Mouse (Mus musculus): ENCODE results near the gene Sft2d1. TPM values are rescaled to one million over a fixed set of nuclear protein-coding genes. Genes with fewer than 3 reads are reported as not detected.

Gene Sft2d1
- total RNA-seq, 1 experiment: 89.8 TPM

DNA sequence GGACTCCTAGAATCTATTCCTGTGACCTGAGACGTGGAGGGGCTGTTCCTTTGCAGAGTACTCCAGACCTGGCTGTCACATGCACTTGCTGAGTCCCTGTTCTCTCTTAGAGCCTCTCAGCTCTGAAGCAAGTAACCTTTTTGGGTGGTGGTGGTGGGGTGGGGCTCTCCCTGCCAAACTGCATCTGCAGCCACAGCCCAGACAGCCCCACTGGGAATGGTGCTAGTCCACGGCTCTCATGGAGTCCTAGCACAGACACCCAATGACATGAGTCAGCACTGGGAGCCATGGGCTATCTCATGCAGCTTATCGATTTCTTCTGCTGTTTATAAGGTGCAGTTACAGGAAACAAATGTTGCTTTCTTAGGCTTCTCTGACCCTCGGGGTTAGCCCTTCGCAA lies 13.2 kb upstream of the Sft2d1 start:
- H3K27ac ChIP-seq (ENCODE audit: insufficient read depth, low read depth, low read length, poor library complexity, severe bottlenecking): no peak overlapping the region
- no peaks in the 10 kb centered on the region for H3K9me3 ChIP-seq (ENCODE audit: control insufficient read depth, insufficient read depth, low read depth, low read length)
- H3K4me1 ChIP-seq (ENCODE audit: control insufficient read depth in 2 of 2, insufficient read depth in 2 of 2, low read length in 2 of 2, poor library complexity in 1 of 2): no peaks in the 10 kb centered on the region
- no peak overlapping the region for H3K4me3 ChIP-seq (ENCODE audit: insufficient read depth in 1 of 2, low read depth in 1 of 2, low read length in 2 of 2, poor library complexity in 1 of 2, severe bottlenecking in 1 of 2)
- DNase-seq (ENCODE audit: low read depth, low spot score): no peak
- in situ Hi-C loops (cut with MboI; ENCODE audit: low sequenced_read_pairs in 2 of 2, unreplicated experiment in 2 of 2): no loop called here
- no peaks in the 10 kb centered on the region for H3K36me3 ChIP-seq (ENCODE audit: control insufficient read depth, insufficient read depth, low read length, poor library complexity, severe bottlenecking)
- TF ChIP-seq MAFK (IDR thresholded peaks at IDR 0.05; ENCODE audit: insufficient read depth, low read depth, low read length) (no peak), HCFC1 (IDR thresholded peaks at IDR 0.05; ENCODE audit: borderline replicate concordance, insufficient read depth, low read length) (no peak), ZNF384 (IDR thresholded peaks at IDR 0.05; ENCODE audit: low read depth, low read length) (no peak), ZC3H11A (IDR thresholded peaks at IDR 0.05; ENCODE audit: borderline replicate concordance, low read depth, low read length) (no peak), CHD2 (IDR thresholded peaks at IDR 0.05; ENCODE audit: low read depth, low read length) (no peak)
- no peak overlapping the region for H3K9ac ChIP-seq (ENCODE audit: insufficient read depth, low read depth, low read length, poor library complexity, severe bottlenecking)

DNA sequence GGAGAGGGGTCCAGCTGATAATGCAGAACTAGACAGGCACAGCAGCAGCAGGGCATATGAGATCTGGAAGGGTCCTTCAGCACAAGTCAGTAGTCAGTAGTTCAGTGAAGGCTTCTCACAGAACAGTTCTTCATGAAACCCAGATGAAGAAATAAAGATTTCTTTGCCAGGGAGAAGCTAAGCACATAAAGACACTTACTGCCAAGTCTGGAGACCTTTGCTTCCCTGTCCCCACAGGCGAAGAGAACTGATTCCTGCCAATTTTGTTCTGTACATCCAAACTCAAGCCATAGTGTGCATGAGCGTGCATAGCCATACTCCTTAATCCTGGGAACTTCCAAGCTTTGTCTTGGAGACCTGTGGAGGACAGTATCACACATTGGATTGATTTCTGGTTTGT lies 12.6 kb upstream of the Sft2d1 start:
- H3K9ac ChIP-seq (ENCODE audit: insufficient read depth, low read depth, low read length, poor library complexity, severe bottlenecking): no peak overlapping the region
- DNase-seq (ENCODE audit: low read depth, low spot score): no peak
- TF ChIP-seq MAFK (IDR thresholded peaks at IDR 0.05; ENCODE audit: insufficient read depth, low read depth, low read length) (no peak), ZC3H11A (IDR thresholded peaks at IDR 0.05; ENCODE audit: borderline replicate concordance, low read depth, low read length) (no peak), CHD2 (IDR thresholded peaks at IDR 0.05; ENCODE audit: low read depth, low read length) (no peak), HCFC1 (IDR thresholded peaks at IDR 0.05; ENCODE audit: borderline replicate concordance, insufficient read depth, low read length) (no peak), ZNF384 (IDR thresholded peaks at IDR 0.05; ENCODE audit: low read depth, low read length) (no peak)
- H3K27ac ChIP-seq (ENCODE audit: insufficient read depth, low read depth, low read length, poor library complexity, severe bottlenecking): no peak overlapping the region
- no peaks in the 10 kb centered on the region for H3K4me1 ChIP-seq (ENCODE audit: control insufficient read depth in 2 of 2, insufficient read depth in 2 of 2, low read length in 2 of 2, poor library complexity in 1 of 2)
- H3K4me3 ChIP-seq (ENCODE audit: insufficient read depth in 1 of 2, low read depth in 1 of 2, low read length in 2 of 2, poor library complexity in 1 of 2, severe bottlenecking in 1 of 2): no peak overlapping the region
- no peaks in the 10 kb centered on the region for H3K36me3 ChIP-seq (ENCODE audit: control insufficient read depth, insufficient read depth, low read length, poor library complexity, severe bottlenecking)
- in situ Hi-C loops (cut with MboI; ENCODE audit: low sequenced_read_pairs in 2 of 2, unreplicated experiment in 2 of 2): no loop called here
- H3K9me3 ChIP-seq (ENCODE audit: control insufficient read depth, insufficient read depth, low read depth, low read length): no peaks in the 10 kb centered on the region

DNA sequence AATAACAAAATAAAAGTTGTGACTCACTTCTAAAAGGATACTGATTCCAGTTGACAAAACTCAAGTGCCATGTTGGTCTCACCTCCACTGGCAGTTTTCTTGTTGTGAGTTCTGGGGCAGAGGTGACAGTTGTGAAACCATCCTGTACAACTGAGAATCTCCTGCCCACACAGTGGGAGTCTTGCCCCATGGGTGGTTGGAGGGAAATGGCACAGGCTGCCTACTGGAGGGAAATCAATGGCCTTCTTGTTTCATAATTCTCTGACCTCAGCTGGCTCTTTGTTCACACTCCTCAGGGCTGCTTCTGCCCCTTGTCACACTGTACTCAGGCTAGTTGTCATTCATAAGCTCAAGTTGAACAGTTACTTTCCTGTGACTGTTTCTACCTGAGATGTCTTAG lies 11.4 kb upstream of the Sft2d1 start:
- H3K27ac ChIP-seq (ENCODE audit: insufficient read depth, low read depth, low read length, poor library complexity, severe bottlenecking): no peak overlapping the region
- no peaks in the 10 kb centered on the region for H3K36me3 ChIP-seq (ENCODE audit: control insufficient read depth, insufficient read depth, low read length, poor library complexity, severe bottlenecking)
- no peak overlapping the region for H3K9ac ChIP-seq (ENCODE audit: insufficient read depth, low read depth, low read length, poor library complexity, severe bottlenecking)
- no peaks in the 10 kb centered on the region for H3K9me3 ChIP-seq (ENCODE audit: control insufficient read depth, insufficient read depth, low read depth, low read length)
- H3K4me3 ChIP-seq (ENCODE audit: insufficient read depth in 1 of 2, low read depth in 1 of 2, low read length in 2 of 2, poor library complexity in 1 of 2, severe bottlenecking in 1 of 2): no peak overlapping the region
- no peaks in the 10 kb centered on the region for H3K4me1 ChIP-seq (ENCODE audit: control insufficient read depth in 2 of 2, insufficient read depth in 2 of 2, low read length in 2 of 2, poor library complexity in 1 of 2)
- in situ Hi-C loops (cut with MboI; ENCODE audit: low sequenced_read_pairs in 2 of 2, unreplicated experiment in 2 of 2): no loop called here
- no peak for DNase-seq (ENCODE audit: low read depth, low spot score)
- TF ChIP-seq ZC3H11A (IDR thresholded peaks at IDR 0.05; ENCODE audit: borderline replicate concordance, low read depth, low read length) (no peak), HCFC1 (IDR thresholded peaks at IDR 0.05; ENCODE audit: borderline replicate concordance, insufficient read depth, low read length) (no peak), MAFK (IDR thresholded peaks at IDR 0.05; ENCODE audit: insufficient read depth, low read depth, low read length) (no peak), ZNF384 (IDR thresholded peaks at IDR 0.05; ENCODE audit: low read depth, low read length) (no peak), CHD2 (IDR thresholded peaks at IDR 0.05; ENCODE audit: low read depth, low read length) (no peak)

DNA sequence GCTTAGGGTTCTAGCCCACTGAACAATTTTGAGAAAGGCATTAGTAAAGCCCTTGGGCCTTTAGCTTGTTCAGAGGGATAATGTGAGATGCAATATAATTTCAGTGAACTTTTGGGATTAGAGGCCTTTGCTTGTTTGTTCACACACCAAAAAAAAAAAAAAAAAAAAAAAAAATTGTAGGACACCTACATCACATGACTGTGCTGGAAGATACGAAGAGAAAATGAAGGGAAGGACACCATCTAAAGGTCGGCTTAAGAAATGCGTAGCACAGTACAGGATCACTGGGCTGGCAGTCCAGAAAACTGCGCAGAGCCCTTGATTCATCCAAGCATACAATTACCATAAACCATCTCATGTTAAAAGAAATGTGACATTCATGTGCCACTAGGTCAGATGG lies 9.4 kb upstream of the Sft2d1 start:
- DNase-seq (ENCODE audit: low read depth, low spot score): no peak
- Histone ChIP-seq H3K9ac (ENCODE audit: insufficient read depth, low read depth, low read length, poor library complexity, severe bottlenecking) (no peak overlapping the region), H3K36me3 (ENCODE audit: control insufficient read depth, insufficient read depth, low read length, poor library complexity, severe bottlenecking) (no peaks in the 10 kb centered on the region), H3K27ac (ENCODE audit: insufficient read depth, low read depth, low read length, poor library complexity, severe bottlenecking) (no peak overlapping the region), H3K4me3 (ENCODE audit: insufficient read depth in 1 of 2, low read depth in 1 of 2, low read length in 2 of 2, poor library complexity in 1 of 2, severe bottlenecking in 1 of 2) (no peak overlapping the region), H3K4me1 (ENCODE audit: control insufficient read depth in 2 of 2, insufficient read depth in 2 of 2, low read length in 2 of 2, poor library complexity in 1 of 2) (no peaks in the 10 kb centered on the region; a peak in 1 of 4 replicates), H3K9me3 (ENCODE audit: control insufficient read depth, insufficient read depth, low read depth, low read length) (no peaks in the 10 kb centered on the region)
- TF ChIP-seq ZNF384 (IDR thresholded peaks at IDR 0.05; ENCODE audit: low read depth, low read length) (peak; percentile 92), ZC3H11A (IDR thresholded peaks at IDR 0.05; ENCODE audit: borderline replicate concordance, low read depth, low read length) (no peak)
- in situ Hi-C loops (cut with MboI; ENCODE audit: low sequenced_read_pairs in 2 of 2, unreplicated experiment in 2 of 2): no loop called here

DNA sequence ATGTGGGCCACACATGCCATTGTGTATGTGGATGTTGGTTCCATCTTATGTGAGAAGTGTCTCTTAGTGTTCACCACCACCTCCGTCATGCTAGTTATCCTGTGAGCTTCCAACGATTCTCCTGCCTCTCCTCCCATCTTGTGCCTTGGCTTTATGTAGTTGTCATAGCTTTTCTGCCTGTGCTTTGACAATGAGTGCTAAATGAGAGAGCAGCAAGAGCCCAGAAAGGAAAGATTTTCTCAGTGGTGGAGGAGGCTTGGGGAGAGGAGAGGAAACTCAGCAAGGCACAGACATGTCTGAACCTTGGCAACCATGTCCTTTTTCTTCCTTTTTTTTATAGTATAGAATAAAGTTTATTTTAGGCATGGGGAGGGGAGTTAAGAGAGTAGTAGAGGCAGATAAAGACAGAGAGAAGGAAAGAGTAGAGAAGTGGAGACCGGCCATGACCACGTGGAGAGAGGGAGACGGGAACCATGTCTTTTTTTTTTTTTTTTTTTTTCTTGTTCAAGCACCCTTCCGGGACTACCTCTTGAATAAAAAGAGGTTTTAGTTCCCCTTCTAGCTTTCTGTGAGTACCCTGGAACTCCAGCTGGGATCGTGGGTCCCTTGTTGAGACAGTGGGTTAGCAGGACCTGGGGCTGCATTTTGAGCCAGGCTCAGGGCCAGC lies 8.0 kb upstream of the Sft2d1 start:
- DNase-seq (ENCODE audit: low read depth, low spot score): no peak
- Histone ChIP-seq H3K9ac (ENCODE audit: insufficient read depth, low read depth, low read length, poor library complexity, severe bottlenecking) (no peak overlapping the region), H3K9me3 (ENCODE audit: control insufficient read depth, insufficient read depth, low read depth, low read length) (no peaks in the 10 kb centered on the region), H3K36me3 (ENCODE audit: control insufficient read depth, insufficient read depth, low read length, poor library complexity, severe bottlenecking) (no peaks in the 10 kb centered on the region), H3K4me1 (ENCODE audit: control insufficient read depth in 2 of 2, insufficient read depth in 2 of 2, low read length in 2 of 2, poor library complexity in 1 of 2) (no peaks in the 10 kb centered on the region; a peak in 1 of 4 replicates), H3K4me3 (ENCODE audit: insufficient read depth in 1 of 2, low read depth in 1 of 2, low read length in 2 of 2, poor library complexity in 1 of 2, severe bottlenecking in 1 of 2) (no peak overlapping the region), H3K27ac (ENCODE audit: insufficient read depth, low read depth, low read length, poor library complexity, severe bottlenecking) (no peak overlapping the region)
- TF ChIP-seq MAFK (IDR thresholded peaks at IDR 0.05; ENCODE audit: insufficient read depth, low read depth, low read length) (no peak), ZC3H11A (IDR thresholded peaks at IDR 0.05; ENCODE audit: borderline replicate concordance, low read depth, low read length) (no peak), HCFC1 (IDR thresholded peaks at IDR 0.05; ENCODE audit: borderline replicate concordance, insufficient read depth, low read length) (no peak), CHD2 (IDR thresholded peaks at IDR 0.05; ENCODE audit: low read depth, low read length) (no peak), ZNF384 (IDR thresholded peaks at IDR 0.05; ENCODE audit: low read depth, low read length) (no peak)
- in situ Hi-C loops (cut with MboI; ENCODE audit: low sequenced_read_pairs in 2 of 2, unreplicated experiment in 2 of 2): no loop called here
